Mouse (Mus musculus): ENCODE measurements around the gene Ifit1bl2. TPM values are rescaled to one million over a fixed set of nuclear protein-coding genes. Genes with fewer than 3 reads are reported as not detected.

Gene Ifit1bl2
- total RNA-seq (2014; rRNA removed) (0.52 and 0.69 TPM in 2 replicates), polyA plus RNA-seq (2015; fragmentation: Nextera tagmentation; extraction: Ambion mirVana) (0.16 and 0.18 TPM in 2 replicates)

- WGBS, result 64% methylated on average over 4 of the region's 4 CpGs
- Histone ChIP-seq H3K4me1 (ENCODE audit: insufficient read depth) (no peaks in the 10 kb centered on the region), H3K4me2 (ENCODE audit: low read depth) (0 out of 2 replicates have a peak within 1 kb of the TSS, but pooled peaks have one; percentile 8)
These were observed at the start of gene Ifit1bl2, which contains the start of gene Ifit1 for GRCm38 (mm10) chr19:34640623-34641022. TSS of gene Ifit1bl2 (minus strand) at chr19:34640743. TSS of gene Ifit1 (plus strand) at chr19:34640871.

GRCm38 (mm10) chr19:34685530-34685929, 45.0 kb upstream of the Ifit1bl2 start:
- WGBS, result 94% methylated on average over 1 of the region's 1 CpGs
- Histone ChIP-seq H3K9ac (no peak overlapping the region), H3K4me1 (ENCODE audit: insufficient read depth) (no peaks in the 10 kb centered on the region), H3K4me2 (ENCODE audit: low read depth) (no peak overlapping the region), H3K27ac (ENCODE audit: low read depth, low read length) (no peak overlapping the region), H3K36me3 (ENCODE audit: insufficient read depth) (no peaks in the 10 kb centered on the region), H3K9me3 (ENCODE audit: low read length) (no peaks in the 10 kb centered on the region), H3K27me3 (ENCODE audit: insufficient read depth, low read length) (no peaks in the 10 kb centered on the region), H3K4me3 (ENCODE audit: low read depth, low read length) (no peak overlapping the region)
- DNase-seq (no peak), ATAC-seq (no peak)
- TF ChIP-seq CTCF (IDR thresholded peaks at IDR 0.05; ENCODE audit: low read depth), result no peak

More at GRCm38 (mm10) chr19:34640623-34641022, at the start of gene Ifit1bl2, which contains the start of gene Ifit1:
- Histone ChIP-seq H3K9ac (no peak within 1 kb of the TSS), H3K4me3 (ENCODE audit: low read depth, low read length) (no peak within 1 kb of the TSS), H3K27ac (ENCODE audit: low read depth, low read length) (no peak within 1 kb of the TSS), H3K9me3 (ENCODE audit: low read length) (no peaks in the 10 kb centered on the region), H3K27me3 (ENCODE audit: insufficient read depth, low read length) (no peaks in the 10 kb centered on the region), H3K36me3 (ENCODE audit: insufficient read depth) (no peaks in the 10 kb centered on the region)
- ATAC-seq (no peak), DNase-seq (no peak)
- TF ChIP-seq CTCF (IDR thresholded peaks at IDR 0.05; ENCODE audit: low read depth), result no peak

GRCm38 (mm10) chr19:34684857-34685256, 44.3 kb upstream of the Ifit1bl2 start:
- DNase-seq (peak; percentile 41), ATAC-seq (peak; percentile 55; the same call in 1 of the 2 replicates)
- TF ChIP-seq CTCF (IDR thresholded peaks at IDR 0.05; ENCODE audit: low read depth), result peak; percentile 72
- Histone ChIP-seq H3K4me1 (ENCODE audit: insufficient read depth) (no peaks in the 10 kb centered on the region), H3K9me3 (ENCODE audit: low read length) (no peaks in the 10 kb centered on the region), H3K9ac (no peak overlapping the region), H3K4me2 (ENCODE audit: low read depth) (no peak overlapping the region), H3K27ac (ENCODE audit: low read depth, low read length) (no peak overlapping the region), H3K36me3 (ENCODE audit: insufficient read depth) (no peaks in the 10 kb centered on the region), H3K27me3 (ENCODE audit: insufficient read depth, low read length) (no peaks in the 10 kb centered on the region), H3K4me3 (ENCODE audit: low read depth, low read length) (no peak overlapping the region)
- WGBS, result 53% methylated on average over 1 of the region's 1 CpGs

GRCm38 (mm10) chr19:34678428-34678827, 37.9 kb upstream of the Ifit1bl2 start:
- Histone ChIP-seq H3K9ac (no peak overlapping the region), H3K36me3 (ENCODE audit: insufficient read depth) (no peaks in the 10 kb centered on the region), H3K4me1 (ENCODE audit: insufficient read depth) (no peaks in the 10 kb centered on the region), H3K27me3 (ENCODE audit: insufficient read depth, low read length) (no peaks in the 10 kb centered on the region), H3K27ac (ENCODE audit: low read depth, low read length) (no peak overlapping the region), H3K9me3 (ENCODE audit: low read length) (no peaks in the 10 kb centered on the region), H3K4me3 (ENCODE audit: low read depth, low read length) (no peak overlapping the region), H3K4me2 (ENCODE audit: low read depth) (no peak overlapping the region)
- DNase-seq (no peak), ATAC-seq (no peak)
- TF ChIP-seq CTCF (IDR thresholded peaks at IDR 0.05; ENCODE audit: low read depth), result no peak
- 96% methylated on average over 4 of the region's 4 CpGs for WGBS

- Histone ChIP-seq H3K27ac (ENCODE audit: low read depth, low read length) (no peak overlapping the region), H3K4me2 (ENCODE audit: low read depth) (no peak overlapping the region), H3K36me3 (ENCODE audit: insufficient read depth) (no peaks in the 10 kb centered on the region), H3K9ac (no peak overlapping the region), H3K9me3 (ENCODE audit: low read length) (no peaks in the 10 kb centered on the region), H3K4me3 (ENCODE audit: low read depth, low read length) (no peak overlapping the region), H3K27me3 (ENCODE audit: insufficient read depth, low read length) (no peaks in the 10 kb centered on the region), H3K4me1 (ENCODE audit: insufficient read depth) (no peaks in the 10 kb centered on the region)
- no peak for TF ChIP-seq CTCF (IDR thresholded peaks at IDR 0.05; ENCODE audit: low read depth)
- DNase-seq, result no peak
- ATAC-seq, result no peak
- WGBS, result 51% methylated on average over 7 of the region's 7 CpGs
These were observed 32.9 kb upstream of the Ifit1bl2 start for GRCm38 (mm10) chr19:34673476-34673875.

GRCm38 (mm10) chr19:34666127-34666526, 25.6 kb upstream of the Ifit1bl2 start:
- H3K9ac ChIP-seq, result no peak overlapping the region
- no peak overlapping the region for H3K27ac ChIP-seq (ENCODE audit: low read depth, low read length)
- no peaks in the 10 kb centered on the region; the same call in 1 of the 2 replicates for H3K4me1 ChIP-seq (ENCODE audit: insufficient read depth)
- no peaks in the 10 kb centered on the region for H3K27me3 ChIP-seq (ENCODE audit: insufficient read depth, low read length)
- H3K4me2 ChIP-seq (ENCODE audit: low read depth), result no peak overlapping the region
- 0 out of 2 replicates have a peak, but pooled peaks have one; percentile 12 for ATAC-seq
- H3K9me3 ChIP-seq (ENCODE audit: low read length), result no peaks in the 10 kb centered on the region
- H3K36me3 ChIP-seq (ENCODE audit: insufficient read depth), result no peaks in the 10 kb centered on the region
- 1% methylated on average over 5 of the region's 5 CpGs for WGBS
- peak; percentile 89 for DNase-seq
- TF ChIP-seq CTCF (IDR thresholded peaks at IDR 0.05; ENCODE audit: low read depth), result peak; percentile 95
- H3K4me3 ChIP-seq (ENCODE audit: low read depth, low read length), result no peak overlapping the region

- DNase-seq (no peak), ATAC-seq (0 out of 2 replicates have a peak, but pooled peaks have one; percentile 4)
- Histone ChIP-seq H3K27me3 (ENCODE audit: insufficient read depth, low read length) (no peaks in the 10 kb centered on the region), H3K9me3 (ENCODE audit: low read length) (no peaks in the 10 kb centered on the region), H3K4me3 (ENCODE audit: low read depth, low read length) (no peak overlapping the region), H3K36me3 (ENCODE audit: insufficient read depth) (no peaks in the 10 kb centered on the region), H3K27ac (ENCODE audit: low read depth, low read length) (no peak overlapping the region), H3K4me2 (ENCODE audit: low read depth) (peak overlapping the region; percentile 41), H3K4me1 (ENCODE audit: insufficient read depth) (no peaks in the 10 kb centered on the region; the same call in 1 of the 2 replicates), H3K9ac (no peak overlapping the region)
- TF ChIP-seq CTCF (IDR thresholded peaks at IDR 0.05; ENCODE audit: low read depth), result no peak
- WGBS, result 49% methylated on average over 5 of the region's 5 CpGs
These were observed 22.2 kb upstream of the Ifit1bl2 start for GRCm38 (mm10) chr19:34662740-34663139.
